Mouse (Mus musculus): ENCODE measurements around the gene Erbb4. TPM values are rescaled to one million over a fixed set of nuclear protein-coding genes. Genes with fewer than 3 reads are reported as not detected.

The Erbb4 gene
- not detected in 2 replicates for total RNA-seq (2015)
- not detected in 2 replicates for total RNA-seq (2017)

GRCm38 (mm10) chr1:69107485-69108158 lies at the start of gene Erbb4:
Erbb4 (minus strand) TSS chr1:69108059.
- peak; percentile 14; the same call in 1 of the 2 replicates for ATAC-seq (replicated peaks; ENCODE audit: poor library complexity)

DNA sequence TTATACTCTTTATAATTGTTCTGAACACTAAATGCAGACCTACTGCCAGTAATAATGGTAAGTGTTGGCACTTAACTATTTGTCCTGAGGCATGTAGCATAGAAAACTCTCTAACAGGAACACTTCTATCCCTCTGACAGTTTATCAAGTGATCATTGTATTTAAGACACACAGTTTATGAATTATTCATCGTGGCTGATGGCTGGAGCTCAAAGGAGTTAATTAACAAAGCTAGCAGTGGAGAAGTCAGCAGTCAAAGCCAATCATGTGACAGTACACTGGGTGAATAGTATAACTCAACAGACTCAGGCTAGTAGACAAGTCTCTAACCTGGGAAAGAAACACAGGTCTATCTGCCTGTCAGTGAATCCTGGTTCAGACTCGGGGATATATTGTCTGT lies 49.5 kb upstream of the Erbb4 start:
- no peak for ATAC-seq (replicated peaks; ENCODE audit: poor library complexity)

DNA sequence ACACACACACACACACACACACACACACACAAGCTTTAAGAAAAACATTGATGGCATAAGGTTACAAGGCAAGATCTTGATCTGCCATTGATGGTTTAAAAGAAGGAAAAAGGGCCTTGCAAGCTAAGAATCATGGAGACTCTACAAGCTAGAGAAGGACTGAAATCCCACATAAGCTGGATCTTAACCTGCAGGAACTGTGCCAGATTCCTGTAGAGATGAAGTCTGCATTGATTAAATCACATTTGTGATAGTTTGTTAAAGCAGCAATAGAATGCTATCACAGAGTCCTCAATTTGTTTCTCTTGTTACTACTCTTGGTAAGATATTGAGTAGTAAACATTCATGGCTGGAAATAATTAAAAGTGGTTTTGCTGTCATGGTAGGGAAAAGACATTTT lies 33.5 kb upstream of the Erbb4 start:
- no peak for ATAC-seq (replicated peaks; ENCODE audit: poor library complexity)

DNA sequence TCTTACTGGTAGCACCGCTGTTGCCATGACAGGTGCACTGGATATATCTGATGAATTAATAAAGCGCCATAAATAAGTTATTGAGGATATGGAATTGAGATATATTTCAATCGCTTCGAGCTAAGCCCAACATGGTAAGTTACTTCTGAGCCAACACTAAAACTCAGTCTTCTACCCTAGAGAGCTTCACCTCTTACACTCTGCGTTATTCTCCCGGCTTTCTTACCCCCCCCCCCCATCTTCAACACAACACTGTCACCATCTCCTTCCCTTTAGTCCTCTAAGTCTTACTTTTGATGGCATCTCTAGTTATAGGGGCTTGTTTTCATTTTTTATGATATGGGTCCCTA lies 31.6 kb upstream of the Erbb4 start:
- no peak for ATAC-seq (replicated peaks; ENCODE audit: poor library complexity)

- peak; percentile 82 for ATAC-seq (replicated peaks; ENCODE audit: poor library complexity)
Observed at GRCm38 (mm10) chr1:69138856-69139518, 31.1 kb upstream of the Erbb4 start.

DNA sequence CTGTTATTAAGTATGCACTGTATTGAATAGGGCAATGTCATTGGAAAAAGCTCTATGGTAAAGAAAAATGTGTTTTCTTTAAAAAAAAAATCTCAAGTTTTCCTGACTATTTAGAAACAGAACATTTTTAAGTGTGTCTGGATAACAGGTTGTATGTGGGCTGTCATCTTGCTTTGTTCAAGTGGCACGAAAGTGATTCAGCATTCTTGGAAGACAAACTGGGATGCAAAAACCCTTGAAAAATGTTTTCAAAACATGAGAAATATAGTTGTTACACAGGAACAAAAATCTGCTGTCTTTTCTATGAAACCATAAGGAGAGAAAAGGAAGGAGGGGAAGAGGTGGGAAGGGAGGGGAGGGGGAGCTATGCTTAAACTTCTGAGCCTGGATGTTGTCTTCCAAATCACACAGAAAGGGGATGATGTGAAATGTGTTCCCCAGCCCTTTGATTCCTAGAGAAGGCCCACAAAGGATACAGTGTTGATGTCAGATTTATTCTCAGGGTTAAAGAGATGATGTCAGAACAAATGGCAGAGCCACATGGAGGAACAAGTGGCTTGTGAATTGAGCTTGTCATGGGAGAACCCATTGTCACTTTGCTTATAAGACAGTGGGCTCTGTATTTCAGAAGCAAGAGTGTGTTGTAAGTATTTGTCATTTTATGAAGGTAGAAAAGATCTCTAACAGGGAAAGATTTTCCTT lies 16.4 kb upstream of the Erbb4 start:
- ATAC-seq (replicated peaks; ENCODE audit: poor library complexity) = no peak

DNA sequence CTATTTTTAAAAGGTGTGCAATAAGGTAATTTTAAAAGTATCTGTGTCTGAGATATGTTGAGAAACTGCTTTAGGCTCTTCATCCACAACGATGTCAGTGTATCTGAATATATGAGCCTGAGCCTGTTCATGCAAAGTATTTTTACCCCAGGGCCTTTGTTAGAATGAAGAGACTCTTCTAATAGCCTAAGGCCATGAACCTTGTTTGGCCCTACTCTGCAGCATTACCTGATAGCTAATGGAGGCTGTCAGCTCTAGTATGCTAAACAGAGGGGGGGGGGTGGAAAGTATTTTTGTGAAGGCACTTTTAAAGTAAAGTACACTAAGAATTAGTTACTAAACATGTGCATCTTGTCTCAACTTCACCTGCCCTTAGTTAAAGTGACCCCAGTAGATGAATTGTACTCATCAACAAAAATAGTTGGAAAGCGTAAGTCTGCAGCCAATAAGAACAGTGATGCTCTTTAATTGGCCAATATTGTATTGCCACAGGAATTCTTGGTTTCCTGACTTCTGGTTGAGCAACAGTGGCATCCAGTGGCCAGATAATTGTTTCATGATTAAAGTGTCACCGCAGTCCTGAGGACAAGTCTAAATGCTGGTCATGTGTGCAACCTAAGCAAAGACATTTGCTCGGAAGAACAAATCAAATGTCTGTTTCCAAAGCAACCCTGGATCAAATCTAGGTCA lies 10.5 kb upstream of the Erbb4 start:
- no peak for ATAC-seq (replicated peaks; ENCODE audit: poor library complexity)

DNA sequence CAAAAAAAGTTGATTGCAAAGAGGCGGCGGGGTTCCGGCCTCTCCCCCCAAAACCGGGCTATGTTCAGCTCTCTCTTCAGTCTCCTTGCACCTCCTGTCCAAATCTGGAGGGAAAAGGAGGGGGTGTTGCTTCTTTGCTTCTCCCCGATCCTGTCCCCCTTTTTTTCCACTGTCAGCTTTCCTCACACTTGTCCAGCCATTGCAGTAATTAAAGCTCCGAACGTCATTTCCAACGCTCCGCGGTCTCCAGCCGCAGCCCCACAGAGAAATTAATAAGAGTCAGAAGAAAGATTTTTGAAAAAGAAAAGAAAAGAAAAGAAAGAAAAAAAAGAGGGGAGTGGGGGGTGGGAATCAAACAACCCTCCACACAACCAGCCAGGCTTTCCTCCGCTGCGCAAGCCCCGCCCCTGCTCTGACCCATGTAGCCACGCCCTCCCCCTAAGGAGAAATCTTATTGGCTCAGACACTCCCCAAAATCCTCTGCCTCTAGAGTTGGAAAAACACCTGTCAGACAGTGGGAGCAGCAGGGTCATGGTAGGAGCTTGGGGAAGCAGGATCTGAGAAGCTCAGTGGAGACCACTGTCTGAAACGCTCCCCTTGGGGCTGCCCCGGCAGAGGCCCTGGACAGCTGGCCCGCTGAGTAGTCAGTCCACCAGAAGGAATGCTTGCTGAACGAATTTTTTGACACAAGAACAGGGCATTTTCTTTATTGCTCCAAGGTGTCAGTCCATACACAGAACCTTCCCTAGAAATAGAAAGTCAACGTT lies 483 bp upstream of the Erbb4 start:
- peak; percentile 54 for ATAC-seq (replicated peaks; ENCODE audit: poor library complexity)

- peak; percentile 5; the same call in 1 of the 2 replicates for ATAC-seq (replicated peaks; ENCODE audit: poor library complexity)
Observed at GRCm38 (mm10) chr1:69106937-69107461, 860 bp downstream of the Erbb4 start.

DNA sequence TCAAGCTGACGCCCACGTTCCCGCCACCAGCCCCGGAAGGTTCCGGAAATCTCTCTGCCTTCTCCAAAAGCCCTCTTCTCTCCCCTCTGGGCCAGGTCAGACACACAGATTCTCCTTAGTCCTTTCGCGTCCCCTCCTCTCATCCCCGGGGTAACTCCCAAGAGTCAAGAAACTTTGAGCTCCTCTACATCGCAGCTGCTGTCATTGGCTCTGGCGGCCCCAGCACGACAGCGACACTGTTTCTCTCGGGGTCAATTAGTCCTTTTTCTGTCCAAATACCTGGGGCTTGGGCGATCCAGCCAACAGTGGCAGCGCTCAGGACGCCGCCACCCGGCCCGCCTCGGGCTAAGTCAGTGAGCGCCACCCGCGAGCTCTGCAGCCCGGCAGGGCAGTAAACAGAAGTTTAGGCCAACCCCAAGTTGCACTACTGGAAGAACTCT lies 1.5 kb downstream of the Erbb4 start:
- 0 out of 2 replicates have a peak, but pooled peaks have one; percentile 35 for ATAC-seq (replicated peaks; ENCODE audit: poor library complexity)

DNA sequence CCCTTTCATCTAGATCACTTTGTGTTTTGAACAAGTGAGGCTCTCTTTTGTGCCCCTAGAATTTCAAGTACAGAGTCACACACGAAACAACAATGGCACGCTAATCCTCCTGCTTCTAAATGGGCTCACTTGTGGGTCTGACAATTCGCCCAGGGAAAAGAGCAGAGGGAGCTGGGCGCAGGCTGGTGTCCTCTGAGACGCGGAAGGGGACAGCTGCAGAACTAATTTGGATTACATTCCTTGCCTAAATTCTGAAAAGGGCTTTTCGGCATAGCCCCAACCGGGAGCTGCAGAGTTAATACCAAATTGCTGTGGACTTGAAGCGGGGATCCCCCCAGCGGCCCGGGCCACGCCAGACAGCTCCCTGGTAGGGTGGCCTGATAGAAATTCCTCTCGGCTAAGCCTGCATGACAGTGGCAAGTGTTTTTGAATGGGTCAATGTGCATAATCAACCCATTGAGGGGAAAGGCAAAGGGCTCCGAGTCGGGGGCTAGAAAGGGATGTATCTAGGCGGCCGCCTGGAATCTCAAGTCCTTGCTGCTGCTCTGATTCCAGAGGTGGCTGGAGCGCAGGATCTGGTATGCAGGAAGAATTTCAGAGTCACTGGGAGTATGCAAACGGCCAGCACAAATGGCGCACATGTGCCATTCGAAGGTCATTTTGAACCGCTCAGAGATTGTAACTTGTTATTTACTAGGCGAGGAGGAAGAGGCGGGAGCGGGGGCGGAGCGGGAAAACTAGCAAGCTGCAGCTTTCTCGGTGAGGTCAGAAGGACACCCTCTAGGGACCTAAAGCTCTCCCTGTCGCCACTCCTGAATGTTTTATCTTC lies 2.2 kb downstream of the Erbb4 start:
- ATAC-seq (replicated peaks; ENCODE audit: poor library complexity) = no peak

DNA sequence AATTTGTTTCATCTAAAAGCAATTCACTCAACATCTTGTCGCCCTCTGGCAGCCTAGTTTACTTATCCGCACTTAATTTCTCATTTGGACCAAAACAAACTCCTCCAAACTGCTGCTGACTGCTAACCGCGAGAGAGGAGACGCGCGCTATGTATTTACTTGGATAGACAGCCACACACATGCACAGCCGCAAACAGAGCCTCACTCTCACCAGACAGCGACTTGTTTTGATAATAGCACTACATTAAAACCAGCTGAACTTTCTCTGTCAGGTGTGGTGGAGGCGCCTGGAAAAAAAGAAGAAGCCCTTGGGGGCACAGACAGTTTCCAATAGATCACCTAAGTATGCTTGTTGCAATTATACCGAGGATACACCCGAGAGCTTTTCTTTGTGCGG lies 2.8 kb downstream of the Erbb4 start:
- no peak for ATAC-seq (replicated peaks; ENCODE audit: poor library complexity)

- no peak for ATAC-seq (replicated peaks; ENCODE audit: poor library complexity)
Observed at GRCm38 (mm10) chr1:69103211-69103706, 4.6 kb downstream of the Erbb4 start.

GRCm38 (mm10) chr1:69101670-69102069 lies 6.2 kb downstream of the Erbb4 start:
- ATAC-seq (replicated peaks; ENCODE audit: poor library complexity) = no peak

DNA sequence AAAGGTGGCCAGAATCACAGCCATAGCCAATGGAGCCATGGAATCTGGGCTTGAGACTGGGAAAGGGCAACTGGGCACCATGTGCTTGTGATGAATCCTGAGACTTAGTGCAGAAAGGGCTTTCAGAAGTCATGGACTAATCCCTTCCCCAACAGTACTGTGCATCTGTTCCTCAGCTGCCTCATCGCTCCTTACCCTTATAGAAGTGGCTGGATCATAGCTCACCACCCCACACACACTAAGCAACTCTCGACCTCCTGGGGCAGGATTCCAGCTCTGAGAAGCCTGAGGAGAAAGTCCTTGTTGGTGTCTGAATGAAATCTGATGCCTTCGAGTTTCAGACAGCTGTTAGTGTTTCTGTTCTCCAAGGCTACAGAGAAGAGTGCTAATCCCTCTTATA lies 14.8 kb downstream of the Erbb4 start:
- no peak for ATAC-seq (replicated peaks; ENCODE audit: poor library complexity)

GRCm38 (mm10) chr1:69089331-69089730 lies 18.5 kb downstream of the Erbb4 start:
- no peak for ATAC-seq (replicated peaks; ENCODE audit: poor library complexity)

GRCm38 (mm10) chr1:69085753-69086152 lies 22.1 kb downstream of the Erbb4 start:
- ATAC-seq (replicated peaks; ENCODE audit: poor library complexity) = no peak

GRCm38 (mm10) chr1:69048918-69049317 lies 58.9 kb downstream of the Erbb4 start:
- no peak for ATAC-seq (replicated peaks; ENCODE audit: poor library complexity)

DNA sequence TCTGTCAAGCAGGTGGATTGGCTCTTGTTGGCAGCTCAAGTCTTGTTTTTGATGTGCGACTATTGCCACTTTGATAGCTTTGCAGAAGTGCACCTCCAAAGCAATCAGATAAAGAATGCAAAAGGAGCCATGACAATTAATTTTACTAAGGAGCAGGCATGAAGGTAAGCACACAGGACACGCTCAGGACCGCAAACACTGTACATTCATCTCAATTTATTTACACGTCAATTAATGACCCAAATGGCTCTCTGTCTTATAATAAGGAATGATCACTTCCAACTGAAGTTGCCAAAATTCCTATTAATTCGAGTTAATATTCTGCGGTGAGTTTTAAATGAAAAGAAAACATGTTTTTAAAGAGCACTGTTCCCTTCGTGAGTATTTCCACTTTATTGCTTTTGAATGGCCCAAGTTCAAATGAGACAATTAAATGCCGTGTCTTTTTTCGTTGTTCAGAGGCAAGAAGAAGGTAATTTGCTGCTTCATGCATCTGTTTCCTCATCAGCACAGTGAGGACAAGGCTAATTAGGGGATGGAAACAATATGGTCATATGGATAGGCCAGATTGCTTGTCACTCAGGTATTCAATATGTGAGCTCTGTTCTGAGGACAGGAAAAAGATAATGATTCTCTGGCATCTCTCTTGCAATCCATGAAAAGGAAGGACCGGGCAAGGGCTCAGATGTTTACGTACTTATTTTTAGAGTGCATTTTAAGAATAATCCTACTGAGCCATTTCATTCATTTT lies 61.5 kb downstream of the Erbb4 start:
- ATAC-seq (replicated peaks; ENCODE audit: poor library complexity) = no peak
